Mouse (Mus musculus) forebrain, postnatal 0 days (tissue): ENCODE data around the gene Decr2. TPM values are rescaled to one million over a fixed set of nuclear protein-coding genes. Genes with fewer than 3 reads are reported as not detected.

ENCODE experiments used
- ATAC-seq: fragments of 200-750 bp; cut with Nextera tagmentation; 2 replicates; pipeline ENCODE4 v1.8.0; 2017; ENCODE audit warnings: mild to moderate bottlenecking, moderate library complexity
- DNase-seq: peaks from one replicate; pipeline ENCODE4 v3.0.0-alpha.2; 2015
- H3K27ac ChIP-seq: fragments of 300-500 bp; sonication (generic); 2 replicates; pipeline ENCODE4 v1.5.1; 2014; ENCODE audit warnings: low read depth, mild to moderate bottlenecking, antibody characterized with exemption, low read length, moderate library complexity, mixed read lengths
- H3K27me3 ChIP-seq: fragments of 300-500 bp; sonication (generic); 2 replicates; pipeline ENCODE4 v1.6.1; 2014; ENCODE audit warnings: mild to moderate bottlenecking, low read length, mixed read lengths; ENCODE audit not compliant: insufficient read depth
- H3K36me3 ChIP-seq: fragments of 300-500 bp; sonication (generic); 2 replicates; pipeline ENCODE4 v1.6.1; 2014; ENCODE audit warnings: mild to moderate bottlenecking, moderate library complexity; ENCODE audit not compliant: insufficient read depth
- H3K4me1 ChIP-seq: fragments of 300-500 bp; sonication (generic); 2 replicates; pipeline ENCODE4 v1.6.1; 2014; ENCODE audit warnings: antibody characterized with exemption; ENCODE audit not compliant: insufficient read depth
- H3K4me2 ChIP-seq: fragments of 300-500 bp; sonication (generic); 2 replicates; pipeline ENCODE4 v1.6.1; 2014; ENCODE audit warnings: low read depth, mild to moderate bottlenecking, moderate library complexity
- H3K4me3 ChIP-seq: fragments of 300-500 bp; sonication (generic); 2 replicates; pipeline ENCODE4 v1.5.1; 2014; ENCODE audit warnings: low read depth, low read length, mixed read lengths
- H3K9ac ChIP-seq: fragments of 300-500 bp; sonication (generic); 2 replicates; pipeline ENCODE4 v1.6.1; 2014; ENCODE audit warnings: mild to moderate bottlenecking
- H3K9me3 ChIP-seq: fragments of 300-500 bp; sonication (generic); 2 replicates; pipeline ENCODE4 v1.6.1; 2016; ENCODE audit warnings: low read length
- CTCF ChIP-seq: sonication (generic); IDR thresholded peaks from 2 replicates; pipeline ENCODE4 v1.5.1; 2016; ENCODE audit warnings: antibody characterized with exemption, control low read depth, low read depth
- WGBS: fragments of 180-500 bp; shearing (Covaris S2); extraction: QIAGEN DNeasy Blood & Tissue Kit; methylation state at CpG from one replicate; pipeline ENCODE4 v1.1.7; 2014; 5-methylcytosine and 5-hydroxymethylcytosine counted together
- polyA plus RNA-seq: library from polyadenylated mRNA; unstranded; fragments of >200 nt; fragmentation: Nextera tagmentation; extraction: Ambion mirVana; gene quantifications from 2 replicates; pipeline ENCODE4 v1.2.1, GENCODE M21; 2015
- total RNA-seq: library from RNA; depleted of rRNA; stranded (reverse); fragments of >200 nt; gene quantifications from 2 replicates; pipeline ENCODE4 v1.2.3, GENCODE M21; 2014

Gene Decr2
- total and polyA plus RNA-seq, 2 experiments from 2014 or later, result 32.7 to 35.3 TPM

- Histone ChIP-seq H3K9me3 (no peaks in the 10 kb centered on the region), H3K4me3 (0 out of 2 replicates have a peak overlapping the region, but pooled peaks have one; percentile 0), H3K36me3 (peaks cover 45% of the 10 kb centered on the region), H3K27ac (no peak overlapping the region), H3K4me1 (no peaks in the 10 kb centered on the region), H3K27me3 (no peaks in the 10 kb centered on the region), H3K4me2 (no peak overlapping the region), H3K9ac (no peak overlapping the region)
- no peak for TF ChIP-seq CTCF
- 74% methylated on average over 18 of the region's 18 CpGs for whole genome bisulfite sequencing
- no peak for DNase-seq
- ATAC-seq, result peak; percentile 53; the same call in 1 of the 2 replicates
Measured at GRCm38 (mm10) chr17:26131062-26131732, 41.1 kb upstream of the Decr2 start.

GRCm38 (mm10) chr17:26125226-26125625 is 35.1 kb upstream of the Decr2 start:
- peaks cover 43% of the 10 kb centered on the region for H3K36me3 ChIP-seq
- ATAC-seq (no peak), DNase-seq (no peak)
- 92% methylated on average over 10 of the region's 10 CpGs for WGBS
- H3K4me2 ChIP-seq, result no peak overlapping the region
- H3K4me1 ChIP-seq, result peaks cover 5% of the 10 kb centered on the region; the same call in 1 of the 2 replicates
- H3K9me3 ChIP-seq, result no peaks in the 10 kb centered on the region
- no peak for TF ChIP-seq CTCF
- no peak overlapping the region for H3K27ac ChIP-seq
- no peaks in the 10 kb centered on the region for H3K27me3 ChIP-seq
- no peak overlapping the region for H3K9ac ChIP-seq
- H3K4me3 ChIP-seq, result no peak overlapping the region

GRCm38 (mm10) chr17:26124560-26124959 is 34.4 kb upstream of the Decr2 start:
- WGBS, result 92% methylated on average over 7 of the region's 7 CpGs
- TF ChIP-seq CTCF, result no peak
- peak overlapping the region; percentile 98; the same call in 1 of the 2 replicates for H3K4me3 ChIP-seq

DNA sequence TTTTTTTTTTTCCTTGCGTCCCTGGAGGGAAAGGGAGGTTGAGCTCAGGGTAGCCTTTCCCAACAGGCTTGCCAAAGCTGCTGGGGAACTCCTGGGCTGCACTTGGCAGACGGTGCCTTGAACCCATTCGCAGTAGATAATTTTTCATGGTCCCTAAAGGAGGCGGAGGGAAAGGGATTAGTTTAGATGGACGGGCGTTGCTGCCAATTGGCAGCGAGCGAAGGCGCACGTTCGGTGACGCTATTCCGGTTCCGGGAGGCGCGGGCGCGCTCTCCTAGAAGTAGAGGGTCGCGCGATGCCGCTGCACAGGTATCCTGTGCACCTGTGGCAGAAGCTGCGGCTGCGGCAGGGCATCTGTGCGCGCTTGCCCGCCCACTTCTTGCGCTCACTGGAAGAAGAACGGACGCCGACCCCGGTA is 33.1 kb upstream of the Decr2 start, which contains the start of gene Mrpl28:
Gene Mrpl28, plus strand, starts transcription at position 234 of the 418 bp plus-strand sequence.
- ATAC-seq (peak; percentile 96), DNase-seq (peak; percentile 99)
- no peak for TF ChIP-seq CTCF
- Histone ChIP-seq H3K4me3 (peak within 1 kb of the TSS; percentile 98), H3K36me3 (peaks cover 24% of the 10 kb centered on the region), H3K27ac (0 out of 2 replicates have a peak within 1 kb of the TSS, but pooled peaks have one; percentile 23), H3K4me1 (peaks cover 5% of the 10 kb centered on the region; the same call in 1 of the 2 replicates), H3K27me3 (no peaks in the 10 kb centered on the region), H3K4me2 (peak within 1 kb of the TSS; percentile 83), H3K9me3 (no peaks in the 10 kb centered on the region), H3K9ac (peak within 1 kb of the TSS; percentile 72)
- WGBS, result 0% methylated on average over 32 of the region's 32 CpGs

More at GRCm38 (mm10) chr17:26124560-26124959, 34.4 kb upstream of the Decr2 start:
- H3K27me3 ChIP-seq, result no peaks in the 10 kb centered on the region
- peak overlapping the region; percentile 83 for H3K4me2 ChIP-seq
- H3K4me1 ChIP-seq, result peaks cover 5% of the 10 kb centered on the region; the same call in 1 of the 2 replicates
- H3K9ac ChIP-seq, result peak overlapping the region; percentile 72; the same call in 1 of the 2 replicates
- no peaks in the 10 kb centered on the region for H3K9me3 ChIP-seq
- ATAC-seq (no peak), DNase-seq (no peak)
- peaks cover 36% of the 10 kb centered on the region for H3K36me3 ChIP-seq
- H3K27ac ChIP-seq, result no peak overlapping the region

DNA sequence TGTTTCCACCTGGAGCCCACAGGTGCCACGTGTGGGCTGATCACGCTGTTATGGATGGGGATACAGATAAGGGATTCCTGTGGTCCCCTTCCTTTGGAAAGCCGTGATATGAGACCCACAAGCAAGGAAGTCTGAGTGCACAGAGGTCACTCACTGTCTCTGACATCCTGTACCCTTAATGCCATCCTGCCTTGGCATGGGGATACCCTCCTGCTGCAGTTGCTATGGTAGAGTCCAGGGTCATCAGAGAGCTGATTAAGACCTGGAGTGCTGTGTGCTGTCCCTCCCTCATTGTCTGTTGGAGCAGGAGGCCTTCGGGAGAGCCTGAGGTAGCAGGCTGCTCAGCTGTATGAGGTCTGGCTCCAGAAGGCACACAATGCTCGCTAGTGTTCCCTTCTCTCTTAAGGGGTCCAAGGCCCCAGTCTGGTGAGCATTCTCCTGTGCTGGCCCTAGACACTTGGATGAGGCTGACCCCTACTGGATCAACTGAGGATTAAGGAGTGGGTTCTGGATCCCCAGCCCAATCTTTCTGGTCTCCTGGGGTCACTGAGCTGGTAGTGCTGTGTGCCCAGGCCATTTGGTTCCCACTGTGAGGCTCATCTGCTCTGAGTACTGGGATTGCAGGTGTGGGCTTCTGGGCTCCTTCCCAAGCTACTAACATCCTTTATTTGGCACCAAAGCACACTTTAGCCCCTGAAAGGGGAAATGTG is 32.4 kb upstream of the Decr2 start:
- no peak for TF ChIP-seq CTCF
- H3K9ac ChIP-seq, result no peak overlapping the region
- peaks cover 18% of the 10 kb centered on the region for H3K36me3 ChIP-seq
- ATAC-seq (no peak), DNase-seq (no peak)
- 59% methylated on average over 5 of the region's 5 CpGs for WGBS
- no peak overlapping the region for H3K27ac ChIP-seq
- no peak overlapping the region for H3K4me2 ChIP-seq
- H3K4me3 ChIP-seq, result no peak overlapping the region
- H3K4me1 ChIP-seq, result peaks cover 5% of the 10 kb centered on the region; the same call in 1 of the 2 replicates
- 0 out of 2 replicates have a peak, but pooled peaks cover 1% of the 10 kb centered on the region for H3K27me3 ChIP-seq
- no peaks in the 10 kb centered on the region for H3K9me3 ChIP-seq

DNA sequence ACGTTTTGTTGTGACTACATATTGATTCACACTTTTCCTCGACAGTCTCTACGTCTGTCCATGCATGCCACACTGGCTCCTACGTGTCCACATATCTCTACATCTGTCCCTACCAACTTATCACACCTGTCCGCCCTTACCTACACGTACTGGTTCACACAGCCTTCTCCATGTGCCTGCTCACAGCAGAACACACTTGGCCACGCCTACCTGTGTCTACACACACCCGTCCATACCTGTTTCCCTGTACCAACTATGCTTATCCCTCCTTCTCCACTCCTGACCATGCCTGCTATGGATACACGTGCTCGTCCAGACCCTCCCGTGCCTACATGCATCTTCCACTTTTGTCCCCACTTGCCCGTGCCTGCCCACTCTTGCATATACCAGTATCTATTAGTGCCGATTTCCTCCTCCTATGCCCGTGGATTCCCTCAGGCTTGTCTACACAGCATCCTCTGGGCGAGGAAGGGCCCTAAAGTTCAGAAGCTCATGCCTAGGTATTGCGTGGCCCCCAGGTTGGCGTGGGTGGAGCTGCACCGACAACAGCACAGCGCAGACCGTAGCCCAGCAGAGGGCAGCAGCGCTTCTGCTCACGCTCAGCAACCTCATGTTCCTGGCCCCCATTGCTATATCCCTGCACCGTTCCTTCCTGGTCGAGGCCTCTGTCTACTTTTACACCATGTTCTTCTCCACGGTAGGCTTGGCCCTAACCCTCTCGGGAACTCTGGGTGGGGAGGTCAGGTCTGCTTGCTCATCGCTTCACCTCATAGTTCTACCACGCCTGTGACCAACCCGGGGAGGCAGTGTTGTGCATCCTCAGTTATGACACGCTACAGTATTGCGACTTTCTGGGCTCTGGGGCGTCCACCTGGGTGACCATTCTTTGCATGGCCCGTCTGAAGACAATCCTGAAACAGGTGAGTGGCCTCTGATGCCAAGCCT is 29.9 kb upstream of the Decr2 start:
- Histone ChIP-seq H3K9ac (no peak overlapping the region), H3K27ac (no peak overlapping the region), H3K9me3 (no peaks in the 10 kb centered on the region), H3K27me3 (peaks cover 9% of the 10 kb centered on the region; the same call in 1 of the 2 replicates), H3K4me3 (no peak overlapping the region), H3K4me1 (peaks cover 5% of the 10 kb centered on the region; the same call in 1 of the 2 replicates), H3K4me2 (no peak overlapping the region), H3K36me3 (no peaks in the 10 kb centered on the region)
- ATAC-seq (0 out of 2 replicates have a peak, but pooled peaks have one; percentile 30), DNase-seq (peak; percentile 57)
- peak; percentile 72 for TF ChIP-seq CTCF
- 48% methylated on average over 33 of the region's 33 CpGs for WGBS
